Mouse (Mus musculus) right cerebral cortex, postnatal 14 days (tissue): ENCODE data around the gene Gpr142.

Experiments
- DNase-seq: peaks from one replicate; pipeline ENCODE4 v3.0.0; 2022

The Gpr142 gene

GRCm38 (mm10) chr11:114798624-114799023 is at the start of gene Gpr142:
Gene Gpr142 (plus strand): TSS chr11:114798924.
- no peak for DNase-seq

GRCm38 (mm10) chr11:114764820-114765818 is 33.6 kb upstream of the Gpr142 start, which contains the start of gene Kif19a:
Gene Kif19a (plus strand): TSS chr11:114765388.
- peak; percentile 42 for DNase-seq

- DNase-seq, result no peak
These were observed 28.8 kb upstream of the Gpr142 start for GRCm38 (mm10) chr11:114769911-114770310.

- no peak for DNase-seq
These were observed 26.8 kb upstream of the Gpr142 start for GRCm38 (mm10) chr11:114771896-114772295.

DNA sequence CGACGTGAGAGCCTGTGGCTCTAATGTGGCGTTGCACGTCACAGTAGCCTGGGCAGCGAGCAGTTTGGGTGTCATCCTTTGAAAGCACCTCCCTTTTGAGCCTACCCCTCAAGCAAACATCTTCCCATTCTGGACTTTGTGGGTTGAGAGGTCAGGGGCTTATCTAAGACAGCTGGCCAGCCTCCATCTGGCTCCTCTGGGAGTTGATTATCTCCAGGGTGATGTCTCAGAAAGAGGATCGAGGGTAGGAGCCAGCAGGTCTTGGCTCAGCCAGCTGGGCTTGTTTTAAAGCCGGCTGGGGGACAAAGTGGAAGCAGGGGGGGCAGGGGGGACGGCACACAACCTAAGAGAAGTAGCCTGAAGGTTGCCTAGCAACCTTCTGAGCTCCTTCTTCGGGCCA is 18.6 kb upstream of the Gpr142 start:
- no peak for DNase-seq

GRCm38 (mm10) chr11:114785892-114786291 is 12.8 kb upstream of the Gpr142 start:
- DNase-seq, result no peak

DNA sequence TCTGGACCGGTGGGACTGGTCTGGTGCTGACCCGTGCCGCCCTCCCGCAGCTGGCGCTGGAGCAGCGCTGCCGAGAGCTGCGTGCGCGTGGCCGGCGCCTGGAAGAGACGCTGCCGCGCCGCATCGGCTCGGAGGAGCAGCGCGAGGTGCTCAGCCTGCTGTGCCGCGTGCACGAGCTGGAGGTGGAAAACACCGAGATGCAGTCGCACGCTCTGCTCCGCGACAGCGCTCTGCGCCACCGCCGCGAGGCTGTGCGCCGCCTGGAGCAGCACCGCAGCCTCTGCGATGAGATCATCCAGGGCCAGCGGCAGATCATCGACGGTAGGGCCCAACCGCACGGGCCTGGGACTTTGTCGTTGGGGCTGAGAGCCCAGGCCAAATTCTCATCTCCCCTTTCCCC is 12.4 kb upstream of the Gpr142 start:
- peak; percentile 60 for DNase-seq

DNA sequence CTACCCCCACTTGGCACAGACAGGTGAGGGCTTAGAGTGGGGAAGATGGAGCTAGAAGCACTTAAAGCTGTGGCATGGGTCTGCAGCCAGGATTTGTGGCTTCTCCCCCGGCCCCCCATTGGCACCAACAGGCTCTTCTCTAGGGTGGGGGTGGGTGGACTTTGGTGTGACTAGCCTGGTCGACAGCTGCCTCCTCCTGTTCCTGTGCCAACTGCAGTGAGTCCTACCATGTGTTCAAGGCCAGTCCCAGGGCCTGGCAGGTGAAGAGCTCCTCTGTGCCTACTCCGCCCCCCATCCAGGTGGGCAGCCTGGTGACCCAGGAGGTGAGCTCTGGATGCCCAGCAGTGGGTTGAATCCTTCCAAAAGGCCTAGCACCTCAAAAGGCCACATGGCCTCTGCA is 11.1 kb upstream of the Gpr142 start:
- no peak for DNase-seq

DNA sequence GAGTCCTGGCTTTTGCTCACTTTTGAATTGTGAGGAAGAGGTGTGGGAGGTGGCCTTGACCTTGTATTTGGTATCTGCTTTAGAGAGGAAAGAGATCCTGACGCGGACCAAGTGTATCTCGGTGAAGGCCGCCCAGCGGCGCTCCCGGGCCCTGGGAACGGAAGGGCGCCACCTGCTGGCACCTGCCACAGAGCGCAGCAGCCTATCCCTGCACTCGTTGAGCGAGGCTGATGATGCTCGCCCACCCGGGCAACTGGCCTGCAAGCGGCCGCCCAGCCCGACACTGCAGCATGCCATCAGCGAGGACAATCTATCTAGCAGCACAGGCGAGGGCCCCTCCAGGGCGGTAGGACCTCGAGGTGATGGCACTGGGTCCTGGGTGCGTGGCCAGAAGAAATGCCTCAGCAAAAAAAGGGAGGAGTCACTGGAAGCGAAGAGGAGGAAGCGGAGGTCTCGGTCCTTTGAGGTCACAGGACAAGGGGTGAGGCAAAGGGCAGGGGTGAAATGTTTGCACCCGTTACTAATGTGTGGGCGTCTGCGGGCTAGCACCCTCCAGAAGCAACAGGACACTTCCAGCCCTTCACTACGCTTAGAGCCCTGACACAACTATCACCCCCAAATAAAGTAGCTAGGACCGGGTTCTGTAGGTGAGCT is 9.5 kb upstream of the Gpr142 start:
- peak; percentile 88 for DNase-seq

- no peak for DNase-seq
These were observed 9.0 kb upstream of the Gpr142 start for GRCm38 (mm10) chr11:114789716-114790115.

- DNase-seq, result no peak
These were observed 8.6 kb upstream of the Gpr142 start for GRCm38 (mm10) chr11:114790171-114790570.

DNA sequence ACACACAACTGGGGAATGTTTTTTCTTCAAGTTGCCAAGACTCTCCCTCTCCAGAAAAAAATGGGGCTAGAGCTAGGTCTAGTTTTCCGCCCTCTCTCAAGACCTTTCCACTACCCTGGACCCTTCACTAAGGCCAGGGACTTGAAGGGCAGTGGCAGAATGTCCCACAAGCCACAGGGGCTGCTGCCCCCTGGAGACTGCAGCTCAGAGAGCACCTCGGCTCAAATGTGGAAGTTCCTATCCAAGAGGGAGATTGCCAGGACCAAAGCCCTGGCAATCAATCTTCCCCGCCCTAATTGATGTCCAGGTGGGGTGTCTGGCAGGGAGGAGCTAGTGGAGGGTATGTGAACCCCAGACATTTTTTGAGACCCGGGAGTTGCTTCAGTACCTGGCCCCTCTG is 7.9 kb upstream of the Gpr142 start:
- DNase-seq, result no peak

GRCm38 (mm10) chr11:114791351-114791889 is 7.3 kb upstream of the Gpr142 start:
- DNase-seq, result peak; percentile 40

DNA sequence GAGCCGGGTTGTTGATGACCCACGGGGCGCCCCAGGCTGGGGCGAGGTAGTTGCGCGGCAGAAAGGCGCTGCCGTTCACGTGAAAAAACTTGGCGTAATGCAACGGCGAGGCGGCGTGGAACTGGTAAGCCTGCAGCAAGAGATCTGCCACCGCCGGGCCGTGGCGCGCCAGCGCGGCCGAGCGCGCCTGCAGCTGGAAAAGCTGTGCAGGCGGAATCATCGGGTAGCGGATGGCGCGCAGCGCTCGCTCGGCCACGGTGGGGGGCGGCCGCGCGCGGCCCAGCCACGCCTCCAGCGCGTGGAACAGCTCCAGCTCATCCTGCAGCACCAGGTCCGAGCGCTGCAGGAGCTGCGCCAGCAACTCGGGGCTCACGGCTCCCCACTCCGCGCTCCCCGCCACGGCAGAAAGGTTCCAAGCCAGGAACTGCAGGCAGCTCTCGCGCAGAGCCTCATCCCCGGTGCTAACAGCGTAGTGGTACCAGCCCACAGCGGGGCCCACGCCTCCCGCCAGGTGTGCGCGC is 6.8 kb upstream of the Gpr142 start:
- peak; percentile 62 for DNase-seq

GRCm38 (mm10) chr11:114792931-114793494 is 5.7 kb upstream of the Gpr142 start:
- DNase-seq, result no peak

DNA sequence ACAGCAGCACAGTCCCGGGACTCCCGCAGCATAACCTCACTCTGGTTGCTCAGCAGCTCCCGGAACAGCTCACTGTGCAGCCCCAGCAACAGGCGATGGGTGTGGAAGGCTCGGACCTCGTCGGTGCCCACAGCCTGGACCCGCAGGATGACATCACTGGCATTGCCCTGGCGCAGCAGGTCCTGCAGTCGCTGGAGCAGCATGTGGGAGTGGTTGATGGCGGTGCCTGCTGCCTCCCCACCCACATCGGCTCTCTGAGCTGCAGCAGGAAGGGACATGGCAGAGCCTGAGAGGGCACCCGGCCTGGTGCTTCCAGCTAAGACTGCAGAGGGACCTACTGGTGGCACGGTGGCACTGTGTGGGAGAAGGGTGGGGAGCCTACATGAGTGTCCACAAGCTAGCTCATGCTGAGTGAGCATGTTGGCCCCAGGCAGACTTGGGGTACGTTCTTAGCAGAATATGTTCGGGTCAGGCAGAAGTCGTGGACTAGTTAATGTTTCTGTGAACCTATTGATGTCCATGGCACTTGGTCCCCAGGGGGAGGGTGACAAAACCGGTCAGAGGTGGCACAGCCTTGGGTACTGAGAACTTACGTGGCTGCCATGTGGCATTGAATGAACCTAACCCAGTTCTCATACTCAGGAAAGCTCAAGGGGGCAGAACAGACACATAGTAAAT is 4.7 kb upstream of the Gpr142 start:
- DNase-seq, result no peak

DNA sequence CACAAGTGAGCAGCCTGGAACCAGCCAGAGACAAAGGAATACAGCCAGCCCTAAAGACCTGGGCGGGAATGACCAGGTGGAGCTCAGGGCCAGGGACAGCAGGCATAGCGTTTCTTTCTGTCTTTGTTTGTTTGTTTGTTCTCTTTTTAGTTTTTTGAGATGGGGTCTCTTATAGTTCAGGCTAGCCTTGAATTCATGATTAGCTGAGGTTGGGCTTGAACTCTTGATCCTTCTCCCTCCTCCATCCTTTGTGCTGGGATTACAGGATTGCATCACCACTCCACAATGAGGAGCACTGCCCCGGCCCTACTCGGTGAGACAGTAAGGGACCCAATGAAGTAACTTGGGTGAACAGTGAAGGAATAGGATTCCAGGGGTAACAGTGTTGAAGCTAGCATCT is 4.0 kb upstream of the Gpr142 start:
- no peak for DNase-seq

GRCm38 (mm10) chr11:114795231-114795746 is 3.4 kb upstream of the Gpr142 start:
- DNase-seq, result peak; percentile 93

DNA sequence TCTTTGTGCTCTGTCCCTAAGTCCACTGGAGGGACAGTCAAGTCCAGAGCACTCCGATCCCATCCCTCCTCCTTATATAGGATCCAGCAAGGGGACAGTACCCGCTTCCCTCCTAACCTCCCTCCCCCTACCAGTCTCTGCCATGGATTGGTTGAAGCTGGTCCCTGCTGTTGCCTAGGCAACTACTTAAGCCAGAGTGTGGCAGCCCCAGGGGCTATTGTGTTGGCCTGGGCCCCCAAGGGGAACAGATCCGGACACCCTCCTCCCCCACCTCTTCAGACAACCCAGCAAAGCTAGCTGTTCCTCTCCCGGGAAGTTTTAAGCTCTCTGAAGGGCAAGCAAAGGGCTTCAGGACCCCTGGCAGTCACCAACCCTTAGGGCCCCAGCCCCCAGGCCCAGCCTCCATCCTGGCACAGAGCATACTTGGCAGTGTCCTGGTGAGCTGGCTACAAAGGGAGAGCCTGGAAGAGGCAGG is 2.8 kb upstream of the Gpr142 start, which contains the start of gene Btbd17:
Btbd17 (minus strand) TSS at position 98 of the 475 bp plus-strand sequence.
- DNase-seq, result no peak

DNA sequence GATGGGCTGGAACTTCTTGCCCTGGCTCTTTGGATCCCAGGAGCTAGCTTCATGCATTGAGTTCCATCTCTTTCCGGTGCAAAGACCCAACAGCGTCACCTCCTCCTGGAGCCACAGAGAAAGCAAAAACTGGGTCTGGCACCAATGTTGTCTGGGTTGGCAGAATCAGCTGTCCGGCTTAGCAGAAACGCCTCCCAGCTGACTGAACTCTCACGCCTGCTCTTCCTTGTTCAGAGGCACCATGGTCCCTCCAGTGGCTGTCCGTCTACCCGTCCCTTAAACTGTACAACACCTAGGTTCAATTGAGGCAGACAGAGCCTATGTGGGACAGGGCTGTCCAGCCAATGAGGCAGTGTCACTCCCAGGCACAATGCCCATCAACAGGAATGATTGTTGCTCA is 1.5 kb upstream of the Gpr142 start:
- DNase-seq, result no peak

- DNase-seq, result no peak
These were observed 743 bp upstream of the Gpr142 start for GRCm38 (mm10) chr11:114797981-114798380.

- no peak for DNase-seq
These were observed 3.2 kb downstream of the Gpr142 start for GRCm38 (mm10) chr11:114801906-114802305.
